Mouse (Mus musculus) T-cell, adult 2 months (primary cell): ENCODE data around the gene Zdhhc18.

ENCODE experiments used
- DNase-seq: peaks from one replicate; pipeline ENCODE4 v3.0.0; 2022; ENCODE audit warnings: low spot score

The Zdhhc18 gene

DNA sequence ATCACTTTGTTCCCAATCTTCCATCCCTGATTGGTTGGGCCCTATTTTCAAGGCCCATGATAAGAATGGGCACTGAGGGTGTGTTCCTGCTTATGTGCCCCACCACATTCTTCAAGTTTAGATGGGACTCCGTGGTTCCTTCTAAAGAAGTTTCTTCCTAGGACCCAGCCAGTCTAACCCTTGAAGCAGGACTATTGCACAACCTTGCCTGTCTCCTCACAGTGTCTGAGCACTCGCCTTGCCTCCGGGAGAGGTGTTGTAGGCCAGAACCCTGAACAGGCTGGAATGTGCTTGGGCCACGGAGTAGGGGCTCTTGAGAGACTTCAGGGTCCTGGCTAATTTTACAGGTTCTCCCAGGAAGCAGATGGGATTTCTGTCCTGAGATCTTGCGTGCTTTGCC is 46.9 kb downstream of the Zdhhc18 start:
- DNase-seq: no peak

DNA sequence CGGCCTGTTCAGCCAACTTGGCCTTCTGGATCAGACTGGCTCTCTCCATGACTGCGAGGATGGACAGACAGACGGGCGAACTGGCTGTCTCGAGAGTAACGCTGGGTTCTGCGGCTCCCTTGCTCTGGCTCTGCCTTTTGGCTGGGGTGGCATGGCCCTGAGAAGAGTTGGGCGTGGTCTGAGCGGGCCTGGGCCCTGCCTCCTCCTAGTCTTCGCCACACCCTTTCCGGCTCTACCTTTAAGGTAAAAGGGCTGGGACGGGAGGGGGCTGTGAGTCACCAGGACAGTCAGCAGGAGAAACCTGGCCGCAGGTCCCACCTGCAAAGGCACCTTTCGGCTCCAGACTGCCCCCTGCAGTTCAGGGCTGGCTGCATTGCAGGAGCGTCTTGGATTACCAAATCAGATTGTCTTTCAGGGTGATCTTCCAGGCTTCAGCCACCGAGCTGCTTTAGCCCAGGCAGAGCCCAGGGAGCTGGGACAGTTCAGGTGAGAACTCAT is 48.2 kb downstream of the Zdhhc18 start, which contains the start of gene Sfn:
Sfn (minus strand) TSS at position 448 of the 498 bp plus-strand sequence.
- DNase-seq: peak; percentile 67

DNA sequence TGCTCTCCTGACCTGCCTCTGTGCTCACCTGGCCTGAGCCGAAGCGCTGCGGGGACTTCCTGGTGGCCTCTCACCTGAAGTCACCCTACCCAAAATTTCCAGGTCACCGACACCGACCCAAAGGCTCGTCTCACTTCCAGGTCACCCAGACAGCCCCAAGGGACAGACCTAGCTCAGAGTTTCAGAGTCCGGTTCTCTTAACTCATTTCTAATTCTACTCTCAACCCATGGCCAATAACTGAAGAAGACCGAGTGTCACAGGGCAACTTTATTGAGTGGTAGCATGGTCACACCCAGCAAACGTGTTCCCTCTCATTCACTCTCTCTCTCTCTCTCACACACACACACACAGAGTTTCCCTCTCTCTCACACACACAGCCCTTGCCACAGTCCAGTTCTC is 49.6 kb downstream of the Zdhhc18 start:
- DNase-seq: no peak

DNA sequence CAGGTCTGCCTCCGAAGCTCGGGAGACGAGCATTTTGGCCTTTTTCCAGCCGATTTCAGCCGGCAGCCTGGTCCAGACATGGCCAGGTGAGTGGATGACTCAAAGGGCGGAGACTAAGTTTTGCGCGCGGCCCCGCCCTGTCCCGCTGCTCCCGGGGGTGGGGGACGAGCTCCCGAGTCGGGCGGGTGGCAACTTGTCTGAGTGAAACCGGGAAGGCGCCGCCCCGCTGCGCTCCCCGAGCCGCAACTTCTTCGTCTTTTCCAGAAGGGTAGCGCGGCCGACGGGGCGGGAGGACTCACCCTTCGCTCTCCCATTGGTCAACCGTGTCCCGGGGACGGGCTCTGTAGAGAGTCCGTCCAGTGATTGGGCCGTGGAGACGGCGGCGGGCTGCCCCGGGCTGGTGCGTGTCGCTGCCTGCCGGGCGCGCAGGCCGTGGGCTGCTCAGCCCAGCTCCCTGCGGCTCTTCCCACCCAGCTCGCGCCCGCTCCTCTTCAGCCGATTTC is 50.3 kb downstream of the Zdhhc18 start:
- peak; percentile 74 for DNase-seq

DNA sequence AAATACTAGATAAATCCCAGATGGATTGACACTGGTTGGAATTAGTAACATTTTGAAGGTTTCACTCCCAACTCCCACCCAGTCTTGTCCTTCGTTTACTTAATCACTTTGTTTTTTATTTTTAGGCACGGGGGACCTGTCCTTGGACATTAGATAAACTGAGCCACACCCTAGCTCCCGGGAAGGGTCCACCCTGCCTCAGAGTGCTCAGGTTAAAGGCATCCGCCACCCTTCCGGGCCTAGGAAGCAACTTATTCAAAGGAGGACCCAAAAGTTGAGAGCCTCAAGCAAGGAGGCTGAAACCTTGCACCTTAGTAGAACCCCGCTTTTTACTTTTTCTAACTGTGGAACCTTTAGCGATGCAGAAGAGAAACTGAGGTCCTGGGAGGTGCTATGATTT is 50.8 kb downstream of the Zdhhc18 start:
- DNase-seq: no peak

DNA sequence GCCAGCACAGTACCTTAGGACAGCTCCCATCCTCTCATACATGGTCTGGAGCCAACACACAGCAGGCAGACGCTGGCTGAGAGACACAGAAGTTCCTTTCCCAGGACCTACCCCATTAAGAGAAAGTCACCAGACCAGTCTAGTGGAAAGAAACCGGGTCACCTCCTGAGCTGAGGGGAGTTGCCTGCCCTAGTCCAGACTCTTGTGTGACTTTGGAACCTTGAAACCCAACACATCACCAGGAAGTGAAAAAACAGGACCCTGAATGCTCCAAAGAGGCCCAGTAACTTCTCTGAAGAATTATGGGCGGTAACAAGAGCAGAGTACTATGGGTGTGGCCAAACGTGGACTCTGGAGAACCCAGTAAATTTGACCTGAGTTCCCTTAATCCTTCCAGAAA is 51.3 kb downstream of the Zdhhc18 start:
- no peak for DNase-seq

DNA sequence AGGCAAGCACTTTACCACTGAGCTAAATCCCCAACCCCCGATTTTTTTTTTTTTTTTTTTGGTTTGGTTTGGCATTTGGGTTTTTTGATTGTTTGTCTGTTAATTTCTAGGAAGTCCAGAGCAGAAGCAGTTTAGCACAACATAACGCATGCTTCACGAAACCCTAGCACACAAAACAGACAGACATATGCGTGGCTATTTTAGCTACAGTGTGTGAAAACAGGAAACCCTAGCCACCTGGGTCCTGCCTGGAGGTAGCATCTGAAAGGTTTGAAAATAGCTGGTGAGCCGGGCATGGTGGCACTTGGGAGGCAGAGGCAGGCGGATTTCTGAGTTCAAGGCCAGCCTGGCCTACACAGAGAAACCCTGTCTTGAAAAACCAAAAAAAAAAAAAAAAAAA is 53.9 kb downstream of the Zdhhc18 start:
- no peak for DNase-seq

DNA sequence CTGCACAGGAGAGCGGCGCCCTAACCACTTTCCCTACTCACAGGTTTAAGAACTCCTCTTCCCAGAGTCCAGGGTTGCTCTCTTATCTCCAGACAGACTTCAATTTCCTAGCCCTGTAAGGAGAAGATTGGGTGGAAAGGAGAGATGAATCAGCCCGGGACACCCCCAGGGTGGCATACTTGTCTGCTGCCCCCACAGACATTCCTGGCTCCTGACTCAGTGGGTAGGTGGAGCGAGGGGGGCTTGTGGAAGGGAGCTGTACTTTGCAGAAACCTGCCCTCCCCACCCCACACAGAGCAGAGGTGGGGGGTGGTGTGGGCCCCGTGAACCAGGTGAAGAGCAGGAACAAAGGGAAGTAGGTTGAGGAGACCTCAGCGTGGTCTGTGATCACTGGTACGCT is 54.4 kb downstream of the Zdhhc18 start:
- no peak for DNase-seq

DNA sequence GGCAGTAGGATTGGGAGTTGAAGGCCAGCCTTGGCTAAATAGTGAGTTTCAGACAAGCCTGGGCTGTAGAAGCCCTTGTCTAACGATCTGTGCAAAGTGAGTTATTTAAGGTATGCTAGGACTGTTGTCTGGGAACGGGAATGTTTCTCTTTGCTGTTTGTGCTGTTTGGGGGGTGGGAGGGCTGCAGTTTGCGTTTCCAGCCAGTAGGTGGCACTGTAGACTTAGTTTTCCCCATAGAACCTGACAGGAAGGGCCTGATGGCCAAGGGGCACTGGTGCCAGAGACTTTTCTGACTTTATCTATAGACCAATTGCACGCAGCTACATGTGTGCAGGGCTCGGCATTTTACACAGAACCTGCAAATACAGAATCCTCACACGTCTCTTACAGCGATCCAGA is 57.4 kb downstream of the Zdhhc18 start:
- peak; percentile 59 for DNase-seq

DNA sequence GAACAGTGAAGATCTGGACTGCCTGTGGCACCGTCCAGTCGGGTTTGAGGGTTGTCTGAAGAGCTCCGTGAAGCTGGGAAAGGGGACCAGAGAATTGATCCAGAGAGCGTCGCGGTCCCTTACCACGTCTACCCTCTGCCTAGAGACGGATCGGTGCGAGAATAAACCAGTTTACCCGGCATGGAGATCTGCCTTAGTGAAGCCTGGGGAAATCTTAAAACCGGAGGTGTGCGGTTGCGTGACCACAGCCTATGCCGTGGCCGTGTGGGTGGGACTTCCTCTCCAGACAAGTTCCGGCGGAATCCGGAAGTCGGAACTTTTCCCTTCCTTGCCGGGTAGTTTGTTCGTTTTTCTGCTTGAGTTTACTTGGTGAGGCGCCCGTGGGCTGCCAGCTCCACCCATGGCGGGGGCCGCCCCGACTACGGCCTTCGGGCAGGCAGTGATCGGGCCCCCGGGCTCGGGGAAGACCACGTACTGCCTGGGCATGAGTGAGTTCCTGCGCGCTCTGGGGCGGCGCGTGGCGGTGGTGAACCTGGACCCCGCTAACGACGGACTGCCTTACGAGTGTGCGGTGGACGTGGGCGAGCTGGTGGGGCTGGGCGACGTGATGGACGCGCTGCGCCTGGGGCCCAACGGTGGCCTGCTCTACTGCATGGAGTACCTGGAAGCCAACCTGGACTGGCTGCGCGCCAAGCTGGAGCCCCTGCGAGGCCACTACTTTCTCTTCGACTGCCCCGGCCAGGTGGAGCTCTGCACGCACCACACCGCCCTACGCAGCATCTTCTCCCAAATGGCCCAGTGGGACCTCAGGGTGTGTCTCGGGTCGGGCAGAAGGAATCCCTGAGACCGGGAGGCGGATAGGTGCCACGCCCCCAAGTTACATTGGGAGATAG is 65.6 kb downstream of the Zdhhc18 start, which contains the start of gene Gpn2:
Gpn2 (plus strand) TSS at position 304 of the 893 bp plus-strand sequence.
- peak; percentile 91 for DNase-seq

DNA sequence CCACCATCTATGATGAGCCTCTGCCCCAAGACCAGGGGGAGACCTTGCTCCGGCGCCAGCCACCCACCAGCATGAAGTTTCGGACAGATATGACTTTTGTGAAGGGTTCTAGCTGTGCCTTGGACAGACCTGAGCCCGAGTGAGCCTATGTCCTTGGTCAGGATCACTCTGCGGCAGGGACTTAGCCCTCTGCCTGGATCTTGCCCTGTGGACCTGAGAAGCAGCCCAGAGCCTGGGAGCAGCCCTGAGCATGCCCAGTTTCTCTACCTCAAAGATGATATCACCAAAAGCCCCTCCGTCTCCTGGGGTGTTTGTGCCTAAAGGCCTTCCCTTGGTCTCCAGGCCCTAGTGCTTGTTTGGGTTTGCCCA is 66.3 kb downstream of the Zdhhc18 start:
- DNase-seq: no peak

DNA sequence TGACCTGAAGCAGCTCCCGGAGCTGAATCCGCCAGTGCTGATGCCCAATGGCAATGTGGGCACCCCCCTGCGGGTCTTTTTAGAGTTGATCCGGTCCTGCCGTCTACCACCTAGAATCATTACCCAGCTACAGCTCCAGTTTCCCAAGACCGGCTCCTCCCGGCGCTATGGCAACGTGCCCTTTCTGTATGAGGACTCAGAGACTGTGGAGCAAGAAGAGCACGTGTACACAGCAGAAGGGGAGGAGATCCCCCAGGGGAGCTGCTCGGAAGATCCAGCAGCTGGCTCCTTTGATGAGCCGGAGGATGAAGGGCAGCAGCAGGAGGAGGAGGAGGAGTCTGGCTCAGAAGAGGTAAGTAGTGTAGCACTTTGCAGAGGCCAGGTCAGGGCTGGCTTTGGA is 72.0 kb downstream of the Zdhhc18 start:
- no peak for DNase-seq

DNA sequence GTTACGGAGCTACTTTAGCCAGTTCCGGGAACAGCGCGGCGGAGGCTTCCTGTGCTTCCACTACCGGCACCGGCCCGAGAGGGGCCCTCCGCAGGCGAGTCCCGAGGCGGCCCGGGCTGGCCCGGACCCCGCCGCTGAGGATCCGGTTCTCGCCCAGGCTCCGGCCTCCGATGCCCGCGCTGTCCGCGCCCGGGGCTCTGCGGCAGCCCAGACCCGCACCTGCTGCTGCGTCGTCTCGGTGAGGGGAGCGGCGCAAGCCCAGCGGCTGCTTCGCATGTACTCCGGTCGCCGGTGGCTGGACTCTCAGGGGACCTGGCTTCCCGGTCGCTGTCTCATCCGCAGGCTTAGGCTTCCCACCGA is 75.1 kb downstream of the Zdhhc18 start:
- DNase-seq: no peak

DNA sequence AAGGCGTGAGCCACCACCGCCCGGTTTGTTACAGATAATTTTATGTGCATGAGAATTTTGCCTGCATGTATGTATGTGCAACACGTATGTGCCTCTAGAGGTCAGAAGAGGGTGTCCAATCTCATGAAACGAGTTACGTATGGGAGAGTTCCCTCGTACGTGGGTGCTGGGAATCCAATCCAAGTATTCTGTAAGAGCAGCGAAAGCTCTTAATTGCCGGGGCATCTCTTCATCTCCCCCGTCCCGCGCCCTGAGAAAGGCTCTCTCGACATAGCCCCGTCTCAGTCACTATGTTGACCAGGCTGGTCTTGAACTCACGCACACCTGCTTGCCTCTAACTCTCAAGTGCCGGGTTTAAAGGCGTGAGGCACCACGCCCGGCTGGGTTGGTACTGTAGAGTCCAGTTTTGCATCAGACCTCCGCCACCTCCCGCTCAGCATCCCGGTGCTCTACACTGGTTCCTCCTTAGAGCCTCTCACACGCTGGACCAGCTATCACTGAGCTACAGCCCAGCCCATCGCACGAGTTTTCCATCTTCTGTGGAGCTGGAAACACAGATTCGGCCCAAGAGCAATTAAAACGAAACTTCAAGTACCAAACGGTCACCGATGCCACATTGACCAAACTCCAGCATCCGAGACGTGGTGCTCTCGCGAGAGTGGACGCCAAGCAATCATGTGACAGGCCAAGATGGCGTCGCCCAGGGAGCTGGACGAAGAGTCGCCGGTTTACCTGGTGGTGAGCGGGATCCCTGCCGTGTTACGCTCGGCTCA is 75.7 kb downstream of the Zdhhc18 start, which contains the start of gene Gpatch3:
Gpatch3 (plus strand) TSS at position 676 of the 773 bp plus-strand sequence.
- peak; percentile 85 for DNase-seq

DNA sequence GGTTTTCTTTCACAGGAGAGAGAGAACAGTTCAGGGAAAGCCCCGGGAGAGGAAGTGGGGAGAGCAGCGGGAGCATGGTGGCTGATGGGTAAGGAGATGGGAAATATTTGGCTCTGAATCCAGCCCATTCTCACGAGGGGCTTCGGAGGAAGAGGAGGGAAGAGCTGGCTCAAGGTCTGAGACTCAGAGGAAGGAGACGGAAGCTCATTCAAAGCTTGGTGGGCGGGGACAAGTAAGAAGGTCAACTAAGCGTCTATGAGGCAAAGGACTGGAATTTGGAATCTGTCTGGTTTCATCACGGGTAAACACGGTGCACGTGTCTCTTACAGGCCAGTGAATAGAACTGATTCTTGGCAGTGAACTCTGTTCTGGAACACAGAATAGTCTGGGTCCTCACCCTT is 79.9 kb downstream of the Zdhhc18 start:
- DNase-seq: no peak

DNA sequence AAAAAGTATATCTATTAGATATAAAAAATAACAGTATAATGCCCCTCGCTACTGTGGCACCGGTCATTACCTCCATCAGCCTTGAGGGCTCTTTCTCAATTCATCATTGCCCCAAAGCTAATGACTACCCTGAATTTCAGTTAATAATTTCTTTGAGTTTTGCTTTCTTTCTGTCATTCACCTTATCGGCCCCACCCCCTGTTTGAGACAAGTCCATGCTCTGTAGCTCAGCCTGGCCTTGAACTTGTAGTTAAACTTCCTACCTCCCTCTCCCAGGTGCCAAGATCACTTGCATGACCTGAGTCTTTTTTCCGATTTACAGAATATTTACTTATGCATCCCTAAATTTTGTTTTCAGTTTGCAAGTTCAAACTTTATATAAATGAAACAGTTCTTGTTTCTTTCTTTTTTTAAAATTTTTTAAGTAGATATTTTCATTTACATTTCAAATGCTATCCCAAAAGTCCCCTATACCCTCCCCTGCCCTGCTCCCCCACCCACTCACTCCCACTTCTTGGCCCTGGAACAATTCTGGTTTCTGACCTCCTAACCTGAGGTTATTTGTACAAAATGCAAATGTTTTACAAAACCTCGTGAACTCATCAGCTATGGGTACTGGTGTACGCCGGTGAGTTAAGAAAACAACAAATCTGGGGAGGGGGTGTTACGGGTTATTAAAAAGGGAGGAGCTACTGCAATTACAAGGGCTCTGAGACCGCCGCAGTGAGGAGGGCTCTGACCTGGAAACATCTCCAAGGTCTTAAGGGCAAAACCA is 80.5 kb downstream of the Zdhhc18 start:
- DNase-seq: no peak

DNA sequence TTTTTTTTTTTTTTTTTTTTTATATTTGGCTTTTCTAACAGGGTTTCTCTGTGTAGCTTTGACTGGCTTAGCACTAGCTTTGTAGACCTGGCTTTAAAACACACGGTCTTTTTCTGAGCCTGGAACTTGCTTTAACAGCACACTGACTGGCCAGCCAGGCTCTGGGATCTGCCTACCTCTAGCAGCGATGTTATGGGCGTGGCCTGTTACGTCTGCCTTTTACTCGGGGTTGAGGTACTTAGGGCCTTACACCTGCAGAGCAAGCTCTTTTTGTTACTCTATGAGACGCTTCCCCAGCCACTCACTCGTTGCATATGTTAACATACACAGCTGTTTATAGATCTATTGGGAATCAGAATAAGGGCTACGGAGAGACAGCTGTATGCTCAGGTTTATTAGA is 82.7 kb downstream of the Zdhhc18 start:
- DNase-seq: no peak

DNA sequence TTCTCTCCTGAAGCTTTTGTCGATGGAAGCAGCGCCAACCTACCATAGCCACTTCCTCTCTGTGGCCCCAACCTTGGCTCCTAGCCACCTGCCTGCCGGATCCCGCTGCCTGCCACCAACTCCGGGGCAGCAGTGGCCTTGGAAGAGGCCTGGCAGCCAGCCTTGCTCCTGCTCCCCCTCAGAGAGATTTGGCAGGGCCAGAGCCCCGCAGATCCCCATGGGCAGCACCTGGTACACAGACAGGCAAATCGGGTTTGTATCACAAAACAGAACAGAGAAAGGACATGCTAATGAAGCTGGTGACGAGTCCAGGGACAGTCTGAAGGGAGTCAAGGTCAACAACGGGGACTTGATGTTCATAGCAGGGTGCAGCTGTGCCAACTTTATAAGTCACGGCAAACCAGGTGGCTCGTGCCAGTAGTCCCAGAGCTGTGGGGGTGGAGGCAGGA is 86.8 kb downstream of the Zdhhc18 start:
- DNase-seq: no peak

DNA sequence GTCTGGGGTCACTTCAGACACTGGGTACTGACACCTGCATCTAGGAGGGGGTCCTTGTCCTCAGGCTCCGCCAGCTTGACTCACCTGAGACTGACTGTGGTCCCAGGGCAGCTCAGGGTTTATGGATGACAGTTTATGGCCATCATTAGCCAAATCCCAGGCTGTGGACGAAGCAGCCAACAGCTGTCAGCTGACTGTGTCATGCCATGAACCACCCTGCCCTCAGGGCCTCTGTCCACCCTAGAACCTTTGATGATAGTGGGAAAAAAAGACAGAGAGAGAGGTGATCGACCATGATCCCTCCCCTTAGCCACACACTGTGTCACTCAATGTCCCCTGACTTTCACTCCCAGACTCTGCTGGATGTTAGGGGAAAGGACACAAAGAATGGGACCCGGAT is 88.3 kb downstream of the Zdhhc18 start:
- no peak for DNase-seq

DNA sequence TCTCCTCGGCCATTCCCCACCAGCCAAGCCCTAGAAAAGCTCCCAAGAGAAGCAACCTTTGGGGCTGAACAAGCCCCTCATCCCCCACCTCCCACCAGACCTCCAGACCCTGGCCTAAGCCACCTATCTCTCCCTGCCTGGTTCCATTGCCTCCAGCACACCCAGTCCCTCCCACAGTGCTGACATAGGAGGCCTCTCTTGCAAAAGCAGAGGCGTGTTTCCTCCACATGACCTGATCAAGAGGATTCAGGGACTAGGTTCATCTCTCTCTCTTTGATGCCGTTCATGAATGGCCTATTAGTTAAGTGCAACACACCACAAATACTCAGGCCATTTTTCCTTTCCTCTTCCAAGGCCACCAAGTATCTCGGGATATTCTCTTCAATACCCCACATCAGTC is 90.1 kb downstream of the Zdhhc18 start:
- DNase-seq: no peak

DNA sequence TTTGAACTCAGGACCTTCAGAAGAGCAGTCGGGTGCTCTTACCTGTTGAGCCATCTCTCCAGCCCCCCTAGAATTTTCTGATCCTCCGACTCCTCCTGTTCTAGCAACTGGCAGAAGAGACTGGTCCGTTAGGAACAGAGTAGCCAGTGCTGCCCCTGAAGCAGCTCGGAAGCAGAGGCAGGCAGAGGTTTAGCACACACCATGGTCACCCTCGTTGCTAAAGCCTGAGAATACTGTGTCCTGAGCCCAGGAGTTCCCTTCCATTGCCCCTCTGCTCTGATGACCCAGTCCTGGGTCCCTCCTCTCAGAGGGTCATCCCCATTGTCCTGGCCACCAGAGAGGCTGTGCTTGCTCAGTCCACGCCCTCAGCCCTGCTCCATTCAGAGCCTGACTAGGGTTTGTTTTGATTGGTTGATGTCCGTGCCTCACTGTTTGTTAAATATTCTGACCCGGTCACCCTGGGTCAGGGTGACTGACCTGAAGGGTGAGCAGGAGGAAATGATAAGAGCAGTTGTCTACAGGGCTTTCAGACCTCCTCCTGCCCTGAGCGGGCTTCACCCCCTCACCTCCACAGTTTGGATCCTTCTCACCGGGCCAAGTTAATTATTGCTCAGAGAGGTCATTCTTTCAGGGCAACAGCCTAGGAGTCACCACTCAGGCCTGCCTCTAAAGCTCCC is 92.8 kb downstream of the Zdhhc18 start:
- no peak for DNase-seq
